Mouse (Mus musculus): ENCODE data around the gene Cdipt. TPM values are rescaled to one million over a fixed set of nuclear protein-coding genes. Genes with fewer than 3 reads are reported as not detected.

Gene Cdipt
- total and polyA plus RNA-seq, 3 experiments = 44.4 to 133 (median 45.9) TPM

GRCm38 (mm10) chr7:127003620-127004019, 27.9 kb downstream of the Cdipt start:
- no peaks in the 10 kb centered on the region for H3K27me3 ChIP-seq (ENCODE audit: control insufficient read depth, insufficient read depth, low read length)
- no peaks in the 10 kb centered on the region for H3K79me2 ChIP-seq (replicated peaks; ENCODE audit: control insufficient read depth, insufficient read depth, low read length)
- H3K36me3 ChIP-seq (ENCODE audit: control insufficient read depth, insufficient read depth, low read length) = peaks cover 4% of the 10 kb centered on the region; the same call in 1 of the 2 replicates
- intact Hi-C loops (cut with DNase I) = no loop called here
- no peak for DNase-seq
- no peak overlapping the region for H3K27ac ChIP-seq
- no peak overlapping the region for H3K9ac ChIP-seq (ENCODE audit: low read depth, low read length)
- peaks cover 8% of the 10 kb centered on the region for H3K4me1 ChIP-seq (ENCODE audit: control insufficient read depth, insufficient read depth, low read length)
- WGBS = 76% methylated on average over 5 of the region's 5 CpGs
- no peak overlapping the region for H3K4me3 ChIP-seq
- TF ChIP-seq POLR2A (IDR thresholded peaks at IDR 0.05; ENCODE audit: insufficient read depth, low read depth, low read length) (no peak), EP300 (IDR thresholded peaks at IDR 0.05; ENCODE audit: insufficient read depth, low read depth, low read length) (no peak), CTCF (IDR thresholded peaks at IDR 0.05) (no peak)

GRCm38 (mm10) chr7:127004122-127004875, 28.6 kb downstream of the Cdipt start:
- Histone ChIP-seq H3K4me3 (no peak overlapping the region), H3K27ac (no peak overlapping the region), H3K36me3 (ENCODE audit: control insufficient read depth, insufficient read depth, low read length) (peaks cover 4% of the 10 kb centered on the region; the same call in 1 of the 2 replicates), H3K9ac (ENCODE audit: low read depth, low read length) (no peak overlapping the region), H3K4me1 (ENCODE audit: control insufficient read depth, insufficient read depth, low read length) (peaks cover 13% of the 10 kb centered on the region), H3K27me3 (ENCODE audit: control insufficient read depth, insufficient read depth, low read length) (no peaks in the 10 kb centered on the region), H3K79me2 (replicated peaks; ENCODE audit: control insufficient read depth, insufficient read depth, low read length) (no peaks in the 10 kb centered on the region)
- peak; percentile 52 for TF ChIP-seq CTCF (IDR thresholded peaks at IDR 0.05)
- TF ChIP-seq EP300 (IDR thresholded peaks at IDR 0.05; ENCODE audit: insufficient read depth, low read depth, low read length) = no peak
- DNase-seq = no peak
- WGBS = 83% methylated on average over 4 of the region's 4 CpGs
- intact Hi-C loops (cut with DNase I) = no loop called here

GRCm38 (mm10) chr7:127007313-127008024, 31.8 kb downstream of the Cdipt start:
- H3K4me3 ChIP-seq = no peak overlapping the region
- WGBS = 87% methylated on average over 6 of the region's 6 CpGs
- DNase-seq = no peak
- no peaks in the 10 kb centered on the region for H3K27me3 ChIP-seq (ENCODE audit: control insufficient read depth, insufficient read depth, low read length)
- peaks cover 15% of the 10 kb centered on the region for H3K4me1 ChIP-seq (ENCODE audit: control insufficient read depth, insufficient read depth, low read length)
- H3K36me3 ChIP-seq (ENCODE audit: control insufficient read depth, insufficient read depth, low read length) = peaks cover 4% of the 10 kb centered on the region; the same call in 1 of the 2 replicates
- intact Hi-C loops (cut with DNase I) = no loop called here
- H3K9ac ChIP-seq (ENCODE audit: low read depth, low read length) = no peak overlapping the region
- TF ChIP-seq EP300 (IDR thresholded peaks at IDR 0.05; ENCODE audit: insufficient read depth, low read depth, low read length) (no peak), POLR2A (IDR thresholded peaks at IDR 0.05; ENCODE audit: insufficient read depth, low read depth, low read length) (no peak), CTCF (IDR thresholded peaks at IDR 0.05) (no peak)
- H3K27ac ChIP-seq = peak overlapping the region; percentile 87
- 0 out of 2 replicates have a peak, but pooled peaks cover 1% of the 10 kb centered on the region for H3K79me2 ChIP-seq (replicated peaks; ENCODE audit: control insufficient read depth, insufficient read depth, low read length)

GRCm38 (mm10) chr7:127008239-127009019, 32.7 kb downstream of the Cdipt start:
- peaks cover 4% of the 10 kb centered on the region; the same call in 1 of the 2 replicates for H3K36me3 ChIP-seq (ENCODE audit: control insufficient read depth, insufficient read depth, low read length)
- H3K9ac ChIP-seq (ENCODE audit: low read depth, low read length) = peak overlapping the region; percentile 47
- DNase-seq = peak; percentile 81 to 87
- TF ChIP-seq EP300 (IDR thresholded peaks at IDR 0.05; ENCODE audit: insufficient read depth, low read depth, low read length) (peak; percentile 81), CTCF (IDR thresholded peaks at IDR 0.05) (no peak)
- no peak overlapping the region for H3K4me3 ChIP-seq
- 0 out of 2 replicates have a peak, but pooled peaks cover 1% of the 10 kb centered on the region for H3K79me2 ChIP-seq (replicated peaks; ENCODE audit: control insufficient read depth, insufficient read depth, low read length)
- peak overlapping the region; percentile 87 for H3K27ac ChIP-seq
- H3K27me3 ChIP-seq (ENCODE audit: control insufficient read depth, insufficient read depth, low read length) = no peaks in the 10 kb centered on the region
- WGBS = 26% methylated on average over 9 of the region's 9 CpGs
- peaks cover 18% of the 10 kb centered on the region for H3K4me1 ChIP-seq (ENCODE audit: control insufficient read depth, insufficient read depth, low read length)
- intact Hi-C loops (cut with DNase I) = no loop called here

GRCm38 (mm10) chr7:127009307-127010085, 33.8 kb downstream of the Cdipt start:
- no peak for DNase-seq
- intact Hi-C loops (cut with DNase I) = loop anchor here (10.0 kb wide), 1 partner anchor 185 kb away; the partner anchor contains the start of gene Cd2bp2
- Histone ChIP-seq H3K27ac (peak overlapping the region; percentile 87), H3K27me3 (ENCODE audit: control insufficient read depth, insufficient read depth, low read length) (no peaks in the 10 kb centered on the region), H3K9ac (ENCODE audit: low read depth, low read length) (no peak overlapping the region), H3K36me3 (ENCODE audit: control insufficient read depth, insufficient read depth, low read length) (peaks cover 4% of the 10 kb centered on the region; the same call in 1 of the 2 replicates), H3K4me1 (ENCODE audit: control insufficient read depth, insufficient read depth, low read length) (peaks cover 19% of the 10 kb centered on the region), H3K79me2 (replicated peaks; ENCODE audit: control insufficient read depth, insufficient read depth, low read length) (0 out of 2 replicates have a peak, but pooled peaks cover 4% of the 10 kb centered on the region), H3K4me3 (no peak overlapping the region)
- 78% methylated on average over 17 of the region's 17 CpGs for WGBS
- TF ChIP-seq POLR2A (IDR thresholded peaks at IDR 0.05; ENCODE audit: insufficient read depth, low read depth, low read length) = no peak

All from heart, adult 2 months (tissue).